Mouse (Mus musculus): ENCODE measurements around the gene Efr3b.
"Not testable (repeated sequence)": the region's sequence is repeated elsewhere in the genome, so short reads cannot be mapped to it uniquely, and the experiment has no call there.

Efr3b gene

DNA sequence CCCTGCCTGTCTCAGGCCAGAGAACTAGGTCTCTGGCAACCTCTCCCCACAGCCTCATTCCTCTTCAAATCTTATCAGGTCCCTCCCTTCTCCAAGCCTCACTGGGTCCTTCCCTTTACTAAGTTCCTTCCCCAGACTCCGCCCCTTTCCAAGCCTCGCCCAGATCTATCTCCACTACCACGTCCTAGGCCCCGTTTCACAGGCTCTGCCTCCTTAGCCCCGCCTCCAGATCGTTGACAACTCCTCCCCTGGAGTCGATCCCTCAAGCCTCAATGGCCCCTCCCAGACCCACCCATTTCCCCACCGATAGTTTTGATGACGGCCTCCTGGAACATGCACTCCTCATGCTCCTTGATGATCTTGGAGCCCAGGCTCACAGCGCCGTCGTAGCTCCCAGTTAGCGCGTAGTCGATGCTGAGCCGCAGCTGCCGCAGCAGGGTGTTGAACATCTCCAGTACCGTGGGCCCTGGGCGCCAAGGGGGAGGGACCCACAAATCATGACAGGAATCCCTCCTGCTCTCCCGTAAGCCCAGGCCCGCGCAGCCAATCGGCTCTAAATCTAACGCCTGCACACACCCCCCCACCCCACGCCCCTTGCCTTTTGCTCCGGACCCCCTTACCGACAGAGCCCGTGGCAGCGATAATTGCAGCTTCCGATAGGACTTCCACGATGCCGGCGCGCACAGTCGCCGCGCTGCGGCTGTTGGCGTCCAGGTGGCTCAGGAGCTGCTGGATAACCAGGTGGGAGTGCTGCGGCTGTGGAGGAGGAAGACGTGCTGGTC lies 57.2 kb downstream of the Efr3b start:
- DNase-seq (ENCODE audit: low spot score), result peak; percentile 96

DNA sequence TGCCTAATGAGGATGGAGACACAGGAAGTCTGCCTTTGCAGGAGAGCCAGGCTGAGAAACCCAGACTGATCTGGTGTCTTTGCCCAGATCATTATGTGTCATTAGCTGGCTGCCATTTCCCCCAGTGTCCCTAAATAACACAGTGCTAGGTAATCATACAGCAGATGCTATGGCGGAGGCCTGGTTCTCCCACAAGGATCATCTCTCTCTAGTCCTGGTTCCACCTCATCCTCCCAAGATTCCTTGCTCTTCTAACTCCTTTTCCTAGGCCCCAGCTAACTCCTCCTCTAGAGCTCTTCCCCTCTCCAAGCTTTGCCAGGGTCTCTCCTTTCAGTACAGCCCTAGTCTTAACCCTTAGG lies 57.7 kb downstream of the Efr3b start:
- no peak for DNase-seq (ENCODE audit: low spot score)

DNA sequence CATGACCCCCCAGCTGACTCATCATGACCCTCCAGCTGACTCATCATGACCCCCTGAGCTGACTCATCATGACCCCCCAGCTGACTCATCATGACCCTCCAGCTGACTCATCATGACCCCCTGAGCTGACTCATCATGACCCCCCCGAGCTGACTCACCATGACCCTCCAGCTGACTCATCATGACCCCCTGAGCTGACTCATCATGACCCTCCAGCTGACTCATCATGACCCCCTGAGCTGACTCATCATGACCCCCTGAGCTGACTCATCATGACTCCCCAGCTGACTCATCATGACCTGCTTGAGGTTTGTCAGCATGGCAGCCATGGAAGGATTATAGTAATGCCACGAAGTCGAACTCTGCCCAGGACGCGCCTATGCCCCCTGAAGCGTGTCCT lies 65.5 kb downstream of the Efr3b start:
- DNase-seq (ENCODE audit: low spot score), result peak; percentile 34

DNA sequence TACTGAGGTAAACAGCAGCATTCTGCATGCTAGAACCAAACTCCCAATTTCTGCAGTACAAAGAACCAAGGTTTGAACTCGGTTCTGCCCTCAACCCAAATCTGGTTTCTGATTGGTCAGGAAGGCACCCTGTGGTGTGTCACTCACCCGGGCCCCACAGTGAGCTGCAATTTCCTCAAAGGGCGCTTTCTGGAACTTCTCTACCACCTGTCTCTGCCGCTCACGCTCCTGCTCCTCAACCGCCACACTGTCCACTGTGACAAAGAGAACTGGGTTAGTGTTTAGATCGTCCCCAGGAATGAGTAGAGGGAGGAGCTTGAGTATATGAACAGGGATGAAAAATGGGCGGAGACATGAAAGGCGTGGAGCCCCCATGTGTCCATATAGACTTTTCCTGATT lies 70.3 kb downstream of the Efr3b start:
- no peak for DNase-seq (ENCODE audit: low spot score)

DNA sequence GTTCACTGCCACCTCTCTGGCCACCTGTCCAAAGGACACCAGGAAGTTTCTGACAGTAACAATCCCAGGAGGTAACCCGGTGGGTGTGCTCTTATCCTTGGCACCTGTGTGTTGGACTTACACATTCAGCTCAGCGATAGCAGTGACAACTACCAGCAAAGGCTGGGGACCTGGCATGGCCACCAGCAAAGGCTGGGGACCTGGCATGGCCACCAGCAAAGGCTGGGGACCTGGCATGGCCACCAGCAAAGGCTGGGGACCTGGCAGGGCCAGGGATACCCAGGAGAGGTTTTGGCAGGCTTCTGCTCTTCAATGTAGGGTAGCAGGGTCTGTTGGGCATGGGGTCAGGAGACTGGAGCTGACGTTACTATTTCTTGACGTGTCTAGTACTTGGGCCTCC lies 71.5 kb downstream of the Efr3b start:
- no peak for DNase-seq (ENCODE audit: low spot score)

DNA sequence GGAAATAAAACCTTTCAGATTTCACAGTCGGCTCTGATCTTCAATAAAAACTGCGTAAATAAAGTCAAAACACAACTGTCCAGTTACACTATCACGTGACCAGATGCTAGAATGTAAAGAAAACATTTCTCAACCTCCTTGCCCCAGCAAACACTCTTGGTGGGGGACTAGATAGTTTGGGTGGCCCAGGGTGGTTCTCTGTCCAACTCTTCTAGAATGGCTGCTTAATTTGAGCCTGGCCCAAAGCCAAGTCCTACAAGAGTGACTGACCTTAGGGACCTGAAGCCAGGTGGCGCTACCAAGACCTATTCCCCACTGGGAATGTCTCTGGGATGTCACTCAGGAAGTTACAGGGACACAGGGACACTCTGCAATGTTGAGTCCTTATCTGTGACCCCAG lies 78.2 kb downstream of the Efr3b start:
- DNase-seq (ENCODE audit: low spot score), result peak; percentile 73

DNA sequence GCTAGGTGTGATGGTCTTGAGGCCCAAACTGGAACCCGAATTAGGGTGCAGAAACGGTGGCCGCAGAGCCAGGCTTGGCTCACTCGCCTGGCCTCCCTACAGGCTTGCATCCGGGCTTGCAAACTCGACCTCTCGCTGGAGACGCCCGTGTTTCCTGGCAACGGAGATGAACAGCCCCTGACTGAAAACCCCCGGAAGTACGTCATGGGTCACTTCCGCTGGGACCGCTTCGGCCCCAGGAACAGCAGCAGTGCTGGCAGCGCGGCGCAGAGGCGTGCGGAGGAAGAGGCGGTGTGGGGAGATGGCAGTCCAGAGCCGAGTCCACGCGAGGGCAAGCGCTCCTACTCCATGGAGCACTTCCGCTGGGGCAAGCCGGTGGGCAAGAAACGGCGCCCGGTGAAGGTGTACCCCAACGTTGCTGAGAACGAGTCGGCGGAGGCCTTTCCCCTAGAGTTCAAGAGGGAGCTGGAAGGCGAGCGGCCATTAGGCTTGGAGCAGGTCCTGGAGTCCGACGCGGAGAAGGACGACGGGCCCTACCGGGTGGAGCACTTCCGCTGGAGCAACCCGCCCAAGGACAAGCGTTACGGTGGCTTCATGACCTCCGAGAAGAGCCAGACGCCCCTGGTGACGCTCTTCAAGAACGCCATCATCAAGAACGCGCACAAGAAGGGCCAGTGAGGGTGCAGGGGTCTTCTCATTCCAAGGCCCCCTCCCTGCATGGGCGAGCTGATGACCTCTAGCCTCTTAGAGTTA lies 78.7 kb downstream of the Efr3b start:
- peak; percentile 97 for DNase-seq (ENCODE audit: low spot score)

DNA sequence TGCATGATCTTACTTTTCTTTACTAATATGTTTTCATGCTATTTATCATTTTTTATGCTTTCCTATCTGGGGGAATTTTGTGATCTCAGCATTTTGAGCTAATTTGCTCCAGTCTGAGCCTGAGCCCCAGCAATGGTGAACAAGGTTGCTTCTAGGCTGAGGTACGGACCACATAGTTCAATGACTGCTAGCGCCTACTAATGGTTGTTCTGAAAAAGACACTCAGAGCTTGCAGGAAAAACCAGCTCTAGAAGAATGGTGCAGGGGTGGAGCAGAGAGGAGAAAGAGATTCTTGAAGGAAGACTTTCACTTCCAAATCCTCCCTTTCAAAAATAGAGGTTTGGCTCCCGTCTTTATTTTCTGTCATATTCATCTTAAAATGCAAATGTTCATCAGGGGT lies 82.4 kb downstream of the Efr3b start:
- DNase-seq (ENCODE audit: low spot score), result peak; percentile 27

DNA sequence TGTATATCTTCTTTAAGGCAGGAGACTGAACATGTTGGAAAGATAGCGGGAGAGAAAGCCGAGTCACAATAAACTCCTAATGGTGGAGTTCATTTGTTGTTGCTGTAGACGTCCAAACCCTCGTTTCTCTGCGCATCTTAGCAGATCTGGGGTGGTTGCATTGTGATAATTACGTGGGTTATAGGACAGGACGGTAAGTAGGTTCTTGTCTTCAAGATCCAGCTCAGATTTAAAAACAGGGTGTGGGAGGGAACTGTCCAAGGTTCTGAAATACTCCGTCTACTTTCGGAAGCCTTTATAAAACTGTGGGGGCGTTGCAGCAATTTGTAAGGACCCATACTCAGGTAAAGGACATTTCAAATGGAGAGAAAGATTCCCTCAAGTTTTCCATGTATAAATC lies 83.3 kb downstream of the Efr3b start:
- DNase-seq (ENCODE audit: low spot score), result no peak

DNA sequence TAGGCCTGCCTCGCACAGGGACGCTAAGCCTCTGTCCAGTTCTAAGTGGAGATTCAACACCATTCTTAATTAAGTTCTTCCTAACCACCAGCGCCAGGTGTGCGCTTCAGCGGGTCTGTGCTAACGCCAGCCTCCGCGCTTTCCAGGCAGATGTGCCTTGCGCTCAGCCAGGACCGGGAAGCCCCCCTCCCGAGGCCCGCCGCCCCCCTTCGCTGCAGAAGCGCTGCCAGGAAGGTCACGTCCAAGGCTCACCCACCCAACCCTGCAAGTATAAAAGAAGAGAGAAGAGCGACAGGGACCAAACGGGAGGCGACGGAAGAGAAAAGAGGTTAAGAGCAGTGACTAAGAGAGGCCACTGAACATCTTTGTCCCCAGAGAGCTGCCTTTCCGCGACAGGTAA lies 84.1 kb downstream of the Efr3b start, which contains the start of gene Pomc:
Gene Pomc (plus strand): TSS at position 301 of the 400 bp plus-strand sequence.
- no peak for DNase-seq (ENCODE audit: low spot score)

DNA sequence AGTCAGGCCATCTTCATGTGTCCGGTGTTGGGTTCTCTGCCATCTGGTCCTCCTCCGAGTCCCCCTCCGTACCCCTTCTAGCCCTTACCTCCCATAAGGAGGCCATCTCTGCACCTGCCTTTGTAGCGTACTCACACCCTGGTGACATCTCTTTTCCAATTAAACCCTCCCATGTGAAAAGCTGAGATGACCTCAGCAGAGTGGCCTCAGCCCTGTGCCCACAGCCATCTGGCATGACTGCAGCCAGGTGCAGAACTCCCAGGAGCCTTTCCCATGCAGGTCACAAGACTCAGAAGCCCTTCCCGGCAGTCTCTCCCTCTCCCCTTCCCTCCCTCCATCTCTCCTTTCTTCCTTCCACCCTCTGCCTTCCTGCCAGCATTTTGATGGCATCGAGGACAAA lies 91.2 kb downstream of the Efr3b start:
- DNase-seq (ENCODE audit: low spot score), result peak; percentile 23

DNA sequence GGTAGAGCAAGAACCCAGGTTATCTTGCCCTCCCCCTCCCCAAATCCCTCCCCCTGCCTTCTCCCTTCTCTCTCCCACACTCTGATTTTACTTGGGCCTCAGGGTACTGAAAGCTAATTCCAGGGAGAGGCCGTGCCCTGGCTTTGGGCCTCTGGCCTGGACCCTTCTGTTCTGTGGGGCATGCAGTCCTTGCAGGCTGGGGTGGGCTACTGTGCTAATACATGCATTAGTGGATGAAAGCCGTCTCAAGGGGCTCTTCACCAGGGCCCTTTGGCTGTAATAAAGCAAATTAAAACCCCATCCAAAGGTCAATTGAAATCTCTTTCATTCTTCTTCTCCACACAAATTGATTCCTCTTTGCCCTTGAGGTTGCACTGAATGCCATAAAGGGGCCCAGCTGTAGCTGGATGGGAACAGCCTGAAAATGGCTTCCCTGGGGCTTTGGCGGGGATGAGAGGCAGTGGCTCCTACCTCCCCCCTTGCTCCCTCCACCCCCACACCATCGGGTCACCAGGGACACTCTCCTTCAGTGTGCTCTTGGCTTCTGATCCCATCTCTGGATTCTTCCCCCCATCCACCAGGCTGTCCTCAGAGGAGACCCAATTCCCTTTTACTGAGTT lies 94.2 kb downstream of the Efr3b start:
- no peak for DNase-seq (ENCODE audit: low spot score)

DNA sequence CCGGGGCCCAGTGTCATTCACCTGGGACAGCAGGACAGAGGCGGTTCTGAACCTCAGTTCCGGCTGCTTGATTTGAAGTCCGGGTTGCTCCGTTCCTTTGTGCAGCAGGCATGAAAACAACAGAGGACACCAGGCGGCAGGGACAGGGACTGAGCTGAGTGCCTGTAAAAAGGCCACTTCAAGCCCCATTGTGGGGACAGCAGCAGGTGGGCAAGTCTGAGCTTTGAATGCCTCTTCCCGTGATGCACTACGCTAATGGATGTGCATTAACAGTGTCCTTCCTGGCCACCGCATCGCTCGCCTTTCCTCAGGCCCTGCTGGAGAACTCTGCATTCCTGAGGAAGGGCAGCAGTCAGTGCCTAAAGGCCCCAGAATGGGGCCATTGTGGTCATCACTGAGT lies 96.7 kb downstream of the Efr3b start:
- DNase-seq (ENCODE audit: low spot score), result no peak

DNA sequence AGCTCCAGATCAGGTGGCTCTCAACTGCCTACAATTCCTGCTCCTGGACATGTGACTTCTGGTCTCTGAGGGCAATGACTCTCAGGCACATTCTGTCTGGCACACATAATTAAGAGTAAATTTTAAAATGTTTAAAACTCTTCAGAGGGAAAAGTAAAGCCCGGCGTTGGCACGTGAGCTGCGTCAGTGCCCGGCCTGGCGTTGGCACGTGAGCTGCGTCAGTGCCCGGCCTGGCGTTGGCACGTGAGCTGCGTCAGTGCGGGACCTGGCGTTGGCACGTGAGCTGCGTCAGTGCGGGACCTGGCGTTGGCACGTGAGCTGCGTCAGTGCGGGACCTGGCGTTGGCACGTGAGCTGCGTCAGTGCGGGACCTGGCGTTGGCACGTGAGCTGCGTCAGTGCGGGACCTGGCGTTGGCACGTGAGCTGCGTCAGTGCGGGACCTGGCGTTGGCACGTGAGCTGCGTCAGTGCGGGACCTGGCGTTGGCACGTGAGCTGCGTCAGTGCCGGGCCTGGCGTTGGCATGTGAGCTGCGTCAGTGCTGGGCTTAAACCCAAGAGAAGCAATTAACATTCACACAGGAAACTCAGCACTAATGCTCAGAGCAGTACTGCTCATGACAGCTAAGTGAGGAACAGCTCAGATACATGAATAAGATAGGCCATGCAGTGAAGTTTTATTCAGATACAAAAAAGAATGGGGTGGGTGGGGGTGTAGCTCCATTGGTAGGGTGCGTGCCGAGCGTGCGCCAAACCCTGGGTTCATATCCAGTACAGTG lies 108.4 kb downstream of the Efr3b start:
- not testable (repeated sequence) for DNase-seq (ENCODE audit: low spot score)

DNA sequence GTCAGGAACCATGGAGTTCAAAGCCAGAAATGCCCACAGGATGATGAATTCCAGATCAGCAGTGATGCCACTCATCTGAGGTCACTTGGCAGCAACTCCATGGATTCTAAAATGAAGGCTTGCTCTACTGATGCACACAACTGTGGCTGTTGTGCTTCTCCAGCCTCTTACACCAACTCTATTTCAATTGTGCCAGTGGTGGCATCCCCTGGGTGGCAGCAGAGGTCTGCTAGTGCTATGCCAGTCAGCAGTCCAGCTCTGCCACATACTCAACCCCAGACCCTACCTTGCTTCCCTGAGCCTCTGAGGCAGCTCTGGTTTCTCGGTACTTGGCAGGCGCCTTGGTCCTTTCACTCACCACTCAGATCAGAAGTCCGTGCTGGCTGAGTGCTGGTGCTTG lies 109.9 kb downstream of the Efr3b start:
- peak; percentile 84 for DNase-seq (ENCODE audit: low spot score)

DNA sequence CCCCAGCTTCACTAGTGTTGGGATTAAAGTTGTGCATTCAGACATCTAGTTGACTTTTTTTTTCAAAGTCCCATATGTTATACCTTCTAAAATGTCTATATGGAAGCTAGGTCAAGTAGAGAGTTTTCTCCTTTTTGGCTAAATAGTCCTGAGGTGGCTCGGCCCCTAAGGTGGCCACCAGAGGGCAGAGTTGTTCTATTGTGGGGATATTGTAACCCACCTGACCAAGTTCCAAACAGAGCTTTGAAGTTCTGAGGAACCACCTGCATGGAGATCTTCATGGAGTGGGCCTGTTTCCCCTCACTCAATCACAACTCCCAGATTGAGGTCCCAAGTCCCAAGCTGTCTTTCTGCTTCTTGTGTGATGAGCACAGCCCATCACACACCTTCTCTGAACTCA lies 112.6 kb downstream of the Efr3b start:
- peak; percentile 72 for DNase-seq (ENCODE audit: low spot score)

DNA sequence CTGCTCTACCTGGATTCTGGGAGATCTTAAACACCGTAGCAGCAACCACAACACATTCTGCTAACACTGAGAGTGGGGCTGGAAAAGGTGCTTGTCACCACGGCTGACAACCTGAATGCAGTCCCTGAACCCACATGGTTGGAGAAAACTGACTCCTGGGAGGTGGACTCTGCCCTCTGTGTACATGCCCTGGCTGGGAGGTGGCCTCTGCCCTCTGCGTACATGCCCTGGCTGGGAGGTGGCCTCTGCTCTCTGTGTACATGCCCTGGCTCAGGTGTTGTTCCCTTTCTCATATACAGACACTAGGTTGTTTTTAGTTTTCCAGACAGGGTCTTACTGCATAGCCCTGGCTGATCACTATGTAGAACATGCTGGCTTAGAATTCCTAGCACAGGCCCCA lies 119.3 kb downstream of the Efr3b start:
- no peak for DNase-seq (ENCODE audit: low spot score)

DNA sequence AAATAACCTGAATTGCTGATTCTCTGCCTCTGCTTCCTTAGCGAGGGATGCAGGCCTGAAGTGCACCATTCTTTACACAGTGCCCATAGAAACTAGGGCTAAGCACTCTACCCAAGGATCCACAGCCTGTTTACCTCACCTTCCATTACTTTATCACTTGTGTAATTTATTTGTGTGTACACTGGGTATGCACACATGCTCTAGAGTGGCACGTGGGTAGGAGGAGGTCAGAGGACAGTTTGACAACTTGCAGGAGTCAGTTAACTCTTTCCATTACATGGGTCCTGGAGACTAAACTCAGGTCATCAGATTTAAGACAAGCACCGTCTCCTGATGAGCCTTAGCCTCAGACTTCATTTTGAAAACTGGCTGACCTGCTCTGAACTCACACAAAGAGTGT lies 120.1 kb downstream of the Efr3b start:
- no peak for DNase-seq (ENCODE audit: low spot score)

DNA sequence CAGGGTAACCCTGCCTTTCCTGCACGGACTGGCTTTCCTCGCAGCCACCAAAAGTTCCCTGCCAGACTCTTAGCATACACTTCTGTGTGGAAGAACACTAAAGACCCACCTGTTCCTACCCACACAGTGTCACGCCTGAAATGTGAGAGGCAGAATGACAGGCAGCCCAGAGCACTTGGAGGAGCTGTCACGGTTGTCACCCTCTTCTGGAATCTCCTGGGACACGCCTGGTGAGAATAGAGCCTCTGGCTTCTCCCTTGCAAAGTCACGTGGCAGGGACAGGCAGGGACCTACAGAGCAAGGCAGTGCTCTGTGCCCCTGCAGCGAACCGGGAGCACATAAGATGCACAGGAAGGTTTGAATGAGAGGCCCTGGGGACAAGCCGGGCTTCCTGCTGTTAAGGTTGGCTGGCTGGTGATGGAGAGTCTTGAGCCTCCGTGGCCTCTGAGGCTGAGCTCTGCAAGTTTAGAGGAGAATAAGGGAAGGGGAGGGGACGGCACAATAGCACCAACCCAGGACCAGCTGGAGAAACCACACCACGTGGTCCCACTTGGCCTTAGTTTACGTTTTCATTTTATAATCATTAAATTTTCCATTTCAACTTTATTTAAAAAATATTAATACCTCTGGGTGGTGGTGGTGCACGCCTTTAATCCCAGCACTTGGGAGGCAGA lies 120.9 kb downstream of the Efr3b start:
- DNase-seq (ENCODE audit: low spot score), result no peak

DNA sequence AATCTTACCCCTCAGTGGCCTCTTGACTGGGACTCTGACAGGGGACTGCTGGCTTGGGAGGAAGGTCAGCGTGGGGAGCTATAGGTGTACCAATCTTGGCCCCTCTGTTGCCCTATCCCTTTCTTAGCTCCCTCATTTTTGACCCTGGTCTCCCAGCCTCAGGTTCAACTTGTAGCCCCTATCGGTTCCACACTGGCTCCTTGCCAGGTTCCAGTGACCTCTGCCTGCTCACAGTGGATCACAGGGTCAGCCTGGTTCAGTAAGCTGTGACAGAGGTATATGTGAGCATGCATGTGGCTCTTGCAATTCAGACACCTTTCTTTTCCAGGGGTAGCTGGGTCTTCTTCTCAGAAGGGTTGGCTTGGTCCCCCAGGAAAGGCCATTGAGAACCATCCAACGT lies 122.9 kb downstream of the Efr3b start:
- no peak for DNase-seq (ENCODE audit: low spot score)

Measured in MN1 (cell line).